Mouse (Mus musculus) gastrocnemius, adult 2 months (tissue): ENCODE data around the gene Rpl11. TPM values are rescaled to one million over a fixed set of nuclear protein-coding genes. Genes with fewer than 3 reads are reported as not detected.
"Not testable (repeated sequence)": the region's sequence is repeated elsewhere in the genome, so short reads cannot be mapped to it uniquely, and the experiment has no call there.

Experiments
- DNase-seq: peaks from one replicate; pipeline ENCODE4 v3.0.0; 2022
- H3K27ac ChIP-seq: fragments of 200-600 bp; 2 replicates; pipeline ENCODE4 v1.8.1; 2022; ENCODE audit warnings: mild to moderate bottlenecking
- H3K4me3 ChIP-seq: fragments of 200-600 bp; 2 replicates; pipeline ENCODE4 v1.8.1; 2022; ENCODE audit warnings: mild to moderate bottlenecking, moderate library complexity
- CTCF ChIP-seq: fragments of 200-600 bp; IDR thresholded peaks from 2 replicates; pipeline ENCODE4 v1.8.1; 2022; ENCODE audit warnings: antibody characterized with exemption, mild to moderate bottlenecking, moderate library complexity
- intact Hi-C: fragments of 180-260 bp; cut with DNase I; formaldehyde crosslinking; loops from one replicate; pipeline ENCODE4 v1.15.1; 2025
- total RNA-seq, 2 experiments: library from RNA; stranded (reverse); gene quantifications; 2 replicates each; pipeline ENCODE4 v1.2.3; 2021

Gene Rpl11
- total RNA-seq, 2 experiments from 2014 or later = 215 to 256 TPM

- no peak overlapping the region for H3K4me3 ChIP-seq
- intact Hi-C loops = loop anchor here (5.0 kb wide), 1 partner anchor 50 kb away; no protein-coding TSS in a partner anchor
- no peak for DNase-seq
- H3K27ac ChIP-seq = no peak overlapping the region
- TF ChIP-seq CTCF = no peak
Observed at GRCm38 (mm10) chr4:136006821-136007220, 46.4 kb downstream of the Rpl11 start.

GRCm38 (mm10) chr4:136004921-136005320 is 48.3 kb downstream of the Rpl11 start:
- H3K4me3 ChIP-seq = no peak overlapping the region
- no peak for TF ChIP-seq CTCF
- intact Hi-C loops = loop anchor here (5.0 kb wide), 1 partner anchor 52 kb away; no protein-coding TSS in a partner anchor

GRCm38 (mm10) chr4:136004107-136004675 is 49.0 kb downstream of the Rpl11 start:
- no peak overlapping the region for H3K27ac ChIP-seq

More at GRCm38 (mm10) chr4:136004921-136005320, 48.3 kb downstream of the Rpl11 start:
- no peak for DNase-seq
- H3K27ac ChIP-seq = no peak overlapping the region

GRCm38 (mm10) chr4:135995118-135995517 is 58.1 kb downstream of the Rpl11 start:
- no peak for DNase-seq
- TF ChIP-seq CTCF = no peak
- intact Hi-C loops = no loop called here
- no peak overlapping the region for H3K27ac ChIP-seq
- no peak overlapping the region for H3K4me3 ChIP-seq

More at GRCm38 (mm10) chr4:136004107-136004675, 49.0 kb downstream of the Rpl11 start:
- no peak for TF ChIP-seq CTCF
- intact Hi-C loops = no loop called here
- no peak for DNase-seq
- no peak overlapping the region for H3K4me3 ChIP-seq

- no peak overlapping the region for H3K27ac ChIP-seq
- DNase-seq = no peak
- H3K4me3 ChIP-seq = no peak overlapping the region
- intact Hi-C loops = no loop called here
- no peak for TF ChIP-seq CTCF
Observed at GRCm38 (mm10) chr4:135993941-135994340, 59.3 kb downstream of the Rpl11 start.

GRCm38 (mm10) chr4:135987714-135988113 is 65.5 kb downstream of the Rpl11 start:
- no peak for DNase-seq
- H3K27ac ChIP-seq = peak overlapping the region; percentile 99
- no peak for TF ChIP-seq CTCF
- peak overlapping the region; percentile 85 for H3K4me3 ChIP-seq
- intact Hi-C loops = loop anchor here (2.0 kb wide), 1 partner anchor 65 kb away; the partner anchor contains the start of gene Rpl11

GRCm38 (mm10) chr4:135986943-135987710 is 66.1 kb downstream of the Rpl11 start, which contains the start of gene Pithd1:
Pithd1 (minus strand) TSS chr4:135987264.
- H3K4me3 ChIP-seq = peak within 1 kb of the TSS; percentile 85
- intact Hi-C loops = loop anchor here (2.0 kb wide), 1 partner anchor 66 kb away; the partner anchor contains the start of gene Rpl11
- TF ChIP-seq CTCF = no peak; the same call in 1 of the 2 replicates
- peak within 1 kb of the TSS; percentile 99 for H3K27ac ChIP-seq
- peak; percentile 95 for DNase-seq

GRCm38 (mm10) chr4:135986301-135986942 is 66.8 kb downstream of the Rpl11 start:
- DNase-seq = no peak
- TF ChIP-seq CTCF = no peak
- intact Hi-C loops = loop anchor here (2.0 kb wide), 1 partner anchor 66 kb away; the partner anchor contains the start of gene Rpl11
- Histone ChIP-seq H3K27ac (peak overlapping the region; percentile 99), H3K4me3 (peak overlapping the region; percentile 85)

GRCm38 (mm10) chr4:135985769-135986168 is 67.5 kb downstream of the Rpl11 start:
- no peak overlapping the region for H3K27ac ChIP-seq
- no peak for DNase-seq
- peak overlapping the region; percentile 85 for H3K4me3 ChIP-seq
- intact Hi-C loops = loop anchor here (2.0 kb wide), 1 partner anchor 67 kb away; the partner anchor contains the start of gene Rpl11
- no peak for TF ChIP-seq CTCF

GRCm38 (mm10) chr4:135985193-135985592 is 68.0 kb downstream of the Rpl11 start:
- DNase-seq = no peak
- no peak overlapping the region for H3K27ac ChIP-seq
- H3K4me3 ChIP-seq = no peak overlapping the region
- TF ChIP-seq CTCF = no peak
- intact Hi-C loops = no loop called here

- no peak overlapping the region for H3K27ac ChIP-seq
- intact Hi-C loops = no loop called here
Observed at GRCm38 (mm10) chr4:135984556-135984955, 68.7 kb downstream of the Rpl11 start.

GRCm38 (mm10) chr4:135981524-135982063 is 71.6 kb downstream of the Rpl11 start:
- TF ChIP-seq CTCF = no peak
- H3K4me3 ChIP-seq = no peak overlapping the region
- intact Hi-C loops = no loop called here
- no peak overlapping the region for H3K27ac ChIP-seq
- DNase-seq = no peak

More at GRCm38 (mm10) chr4:135984556-135984955, 68.7 kb downstream of the Rpl11 start:
- no peak overlapping the region for H3K4me3 ChIP-seq
- no peak for TF ChIP-seq CTCF
- no peak for DNase-seq

GRCm38 (mm10) chr4:135980223-135980622 is 73.0 kb downstream of the Rpl11 start:
- H3K27ac ChIP-seq, H3K4me3 ChIP-seq, intact Hi-C loops, DNase-seq: not testable (repeated sequence)
